Mouse (Mus musculus) stomach, embryonic 16.5 days (tissue): ENCODE data around the gene Phlda2. TPM values are rescaled to one million over a fixed set of nuclear protein-coding genes. Genes with fewer than 3 reads are reported as not detected.

Experiments
- ATAC-seq: fragments of 200-750 bp; cut with Nextera tagmentation; 2 replicates; pipeline ENCODE4 v1.8.0; 2017; ENCODE audit warnings: moderate number of reproducible peaks, moderate TSS enrichment; ENCODE audit not compliant: insufficient read depth, low FRiP score
- H3K27ac ChIP-seq: fragments of 300-500 bp; sonication (generic); 2 replicates; pipeline ENCODE4 v1.5.1; 2014; ENCODE audit warnings: low read length
- H3K27me3 ChIP-seq: fragments of 300-500 bp; sonication (generic); 2 replicates; pipeline ENCODE4 v1.6.1; 2014; ENCODE audit warnings: low read length, control low read depth, mixed read lengths; ENCODE audit not compliant: control insufficient read depth, insufficient read depth
- H3K36me3 ChIP-seq: fragments of 300-500 bp; sonication (generic); 2 replicates; pipeline ENCODE4 v1.6.1; 2014; ENCODE audit warnings: low read length; ENCODE audit not compliant: control insufficient read depth, insufficient read depth
- H3K4me1 ChIP-seq: fragments of 300-500 bp; sonication (generic); 2 replicates; pipeline ENCODE4 v1.6.1; 2014; ENCODE audit warnings: low read length, control low read depth, mixed read lengths; ENCODE audit not compliant: control insufficient read depth, insufficient read depth
- H3K4me2 ChIP-seq: fragments of 300-500 bp; sonication (generic); 2 replicates; pipeline ENCODE4 v1.6.1; 2014; ENCODE audit warnings: low read depth, low read length, mixed read lengths
- H3K4me3 ChIP-seq: fragments of 300-500 bp; sonication (generic); replicated peaks from 2 replicates; pipeline ENCODE4 v1.5.1; 2014; ENCODE audit warnings: mild to moderate bottlenecking, low read length
- H3K9ac ChIP-seq: fragments of 300-500 bp; sonication (generic); 2 replicates; pipeline ENCODE4 v1.6.1; 2014; ENCODE audit warnings: low read length
- H3K9me3 ChIP-seq: fragments of 300-500 bp; sonication (generic); replicated peaks from 2 replicates; pipeline ENCODE4 v1.6.1; 2016; ENCODE audit warnings: low read length, control low read depth; ENCODE audit not compliant: control insufficient read depth
- WGBS: fragments of 180-500 bp; shearing (Covaris S2); extraction: QIAGEN DNeasy Blood & Tissue Kit; methylation state at CpG from one replicate; pipeline ENCODE4 v1.1.7; 2014; 5-methylcytosine and 5-hydroxymethylcytosine counted together
- polyA plus RNA-seq: library from polyadenylated mRNA; unstranded; fragments of >200 nt; fragmentation: Nextera tagmentation; extraction: Ambion mirVana; gene quantifications from 2 replicates; pipeline ENCODE4 v1.2.1, GENCODE M21; 2015

The Phlda2 gene
- polyA plus RNA-seq, 1 experiment from 2014 or later: 12.8 TPM

GRCm38 (mm10) chr7:143506675-143507074 is 3.7 kb upstream of the Phlda2 start:
- WGBS: 31% methylated on average over 7 of the region's 7 CpGs
- Histone ChIP-seq H3K4me2 (no peak overlapping the region), H3K27me3 (peaks cover 23% of the 10 kb centered on the region; the same call in 1 of the 2 replicates), H3K9ac (no peak overlapping the region), H3K4me3 (no peak overlapping the region), H3K4me1 (peaks cover 7% of the 10 kb centered on the region; the same call in 1 of the 2 replicates), H3K36me3 (no peaks in the 10 kb centered on the region), H3K27ac (no peak overlapping the region), H3K9me3 (no peaks in the 10 kb centered on the region)
- no peak for ATAC-seq

GRCm38 (mm10) chr7:143506271-143506670 is 3.3 kb upstream of the Phlda2 start:
- no peak for ATAC-seq
- 67% methylated on average over 7 of the region's 7 CpGs for WGBS
- H3K4me2 ChIP-seq: no peak overlapping the region
- H3K9ac ChIP-seq: no peak overlapping the region
- H3K4me3 ChIP-seq: no peak overlapping the region
- H3K27ac ChIP-seq: no peak overlapping the region
- no peaks in the 10 kb centered on the region for H3K9me3 ChIP-seq
- peaks cover 11% of the 10 kb centered on the region; the same call in 1 of the 2 replicates for H3K4me1 ChIP-seq
- peaks cover 23% of the 10 kb centered on the region; the same call in 1 of the 2 replicates for H3K27me3 ChIP-seq
- H3K36me3 ChIP-seq: no peaks in the 10 kb centered on the region

GRCm38 (mm10) chr7:143505823-143506222 is 2.9 kb upstream of the Phlda2 start:
- H3K36me3 ChIP-seq: no peaks in the 10 kb centered on the region
- no peaks in the 10 kb centered on the region for H3K9me3 ChIP-seq
- ATAC-seq: no peak
- H3K4me2 ChIP-seq: no peak overlapping the region
- peaks cover 26% of the 10 kb centered on the region for H3K27me3 ChIP-seq
- H3K4me1 ChIP-seq: peaks cover 12% of the 10 kb centered on the region; the same call in 1 of the 2 replicates
- no peak overlapping the region for H3K4me3 ChIP-seq
- 31% methylated on average over 11 of the region's 11 CpGs for WGBS
- no peak overlapping the region for H3K9ac ChIP-seq
- H3K27ac ChIP-seq: no peak overlapping the region

- H3K27me3 ChIP-seq: peaks cover 31% of the 10 kb centered on the region
- no peak overlapping the region for H3K27ac ChIP-seq
- WGBS: 84% methylated on average over 2 of the region's 2 CpGs
- no peak overlapping the region for H3K9ac ChIP-seq
- no peak overlapping the region for H3K4me2 ChIP-seq
- peaks cover 12% of the 10 kb centered on the region; the same call in 1 of the 2 replicates for H3K4me1 ChIP-seq
- no peaks in the 10 kb centered on the region for H3K36me3 ChIP-seq
- no peak for ATAC-seq
- H3K9me3 ChIP-seq: no peaks in the 10 kb centered on the region
- no peak overlapping the region for H3K4me3 ChIP-seq
These were observed 2.5 kb upstream of the Phlda2 start for GRCm38 (mm10) chr7:143505411-143505810.

- H3K4me3 ChIP-seq: no peak overlapping the region
- WGBS: 79% methylated on average over 6 of the region's 6 CpGs
- no peak overlapping the region for H3K27ac ChIP-seq
- no peak overlapping the region for H3K4me2 ChIP-seq
- H3K36me3 ChIP-seq: no peaks in the 10 kb centered on the region
- H3K4me1 ChIP-seq: peaks cover 12% of the 10 kb centered on the region; the same call in 1 of the 2 replicates
- H3K9me3 ChIP-seq: no peaks in the 10 kb centered on the region
- ATAC-seq: no peak
- no peak overlapping the region for H3K9ac ChIP-seq
- H3K27me3 ChIP-seq: peaks cover 32% of the 10 kb centered on the region
These were observed 976 bp upstream of the Phlda2 start for GRCm38 (mm10) chr7:143503926-143504325.

GRCm38 (mm10) chr7:143501643-143502417 is 1.1 kb downstream of the Phlda2 start:
- WGBS: 1% methylated on average over 55 of the region's 55 CpGs
- ATAC-seq: no peak
- H3K4me3 ChIP-seq: peak overlapping the region; percentile 59
- H3K4me2 ChIP-seq: peak overlapping the region; percentile 93
- H3K36me3 ChIP-seq: no peaks in the 10 kb centered on the region
- H3K9me3 ChIP-seq: no peaks in the 10 kb centered on the region
- peaks cover 12% of the 10 kb centered on the region; the same call in 1 of the 2 replicates for H3K4me1 ChIP-seq
- peak overlapping the region; percentile 46 for H3K9ac ChIP-seq
- H3K27ac ChIP-seq: no peak overlapping the region
- H3K27me3 ChIP-seq: peaks cover 32% of the 10 kb centered on the region

- H3K36me3 ChIP-seq: no peaks in the 10 kb centered on the region
- WGBS: 48% methylated on average over 2 of the region's 2 CpGs
- H3K4me3 ChIP-seq: no peak overlapping the region
- H3K9ac ChIP-seq: no peak overlapping the region
- H3K4me2 ChIP-seq: no peak overlapping the region
- no peak for ATAC-seq
- H3K27ac ChIP-seq: no peak overlapping the region
- peaks cover 32% of the 10 kb centered on the region for H3K27me3 ChIP-seq
- H3K9me3 ChIP-seq: no peaks in the 10 kb centered on the region
- H3K4me1 ChIP-seq: peaks cover 12% of the 10 kb centered on the region; the same call in 1 of the 2 replicates
These were observed 2.0 kb downstream of the Phlda2 start for GRCm38 (mm10) chr7:143500912-143501311.

GRCm38 (mm10) chr7:143498584-143498983 is 4.4 kb downstream of the Phlda2 start:
- Histone ChIP-seq H3K4me3 (no peak overlapping the region), H3K36me3 (no peaks in the 10 kb centered on the region), H3K9me3 (no peaks in the 10 kb centered on the region), H3K27me3 (peaks cover 27% of the 10 kb centered on the region), H3K4me2 (no peak overlapping the region), H3K27ac (no peak overlapping the region), H3K4me1 (peaks cover 12% of the 10 kb centered on the region; the same call in 1 of the 2 replicates), H3K9ac (no peak overlapping the region)
- 93% methylated on average over 4 of the region's 4 CpGs for WGBS
- ATAC-seq: no peak

- no peak overlapping the region for H3K4me3 ChIP-seq
- peak; percentile 54; the same call in 1 of the 2 replicates for ATAC-seq
- WGBS: 68% methylated on average over 8 of the region's 8 CpGs
- H3K27ac ChIP-seq: no peak overlapping the region
- H3K36me3 ChIP-seq: no peaks in the 10 kb centered on the region
- no peaks in the 10 kb centered on the region for H3K9me3 ChIP-seq
- H3K9ac ChIP-seq: no peak overlapping the region
- H3K4me1 ChIP-seq: no peaks in the 10 kb centered on the region
- H3K27me3 ChIP-seq: peaks cover under 1% of the 10 kb centered on the region
- no peak overlapping the region for H3K4me2 ChIP-seq
These were observed 7.6 kb downstream of the Phlda2 start for GRCm38 (mm10) chr7:143495104-143495961.
